Mouse (Mus musculus) ES-E14 (cell line): Measurements from ENCODE around the gene Hhip. TPM values are rescaled to one million over a fixed set of nuclear protein-coding genes. Genes with fewer than 3 reads are reported as not detected.

Experiments used
- DNase-seq: peaks from one replicate; pipeline ENCODE4 v3.0.0-alpha.2; 2013; ENCODE audit warnings: low read depth, low spot score
- H3K27ac ChIP-seq: 2 replicates; pipeline ENCODE4 v1.5.1; 2012; ENCODE audit warnings: low read depth, mild to moderate bottlenecking, low read length, moderate library complexity, mixed read lengths; ENCODE audit not compliant: poor library complexity, insufficient read depth, severe bottlenecking
- H3K36me3 ChIP-seq: 2 replicates; pipeline ENCODE4 v1.6.1; 2012; ENCODE audit warnings: mild to moderate bottlenecking, low read length, moderate library complexity, mixed read lengths; ENCODE audit not compliant: control insufficient read depth, poor library complexity, insufficient read depth, severe bottlenecking
- H3K4me1 ChIP-seq, 2 experiments: fragments of 150-350 bp in 1 of 2; sonication (generic) in 1 of 2; 2 replicates each; pipeline ENCODE4 v1.6.1; 2012; ENCODE audit warnings: low read length in 2 of 2, mild to moderate bottlenecking in 1 of 2, mixed read lengths in 1 of 2; ENCODE audit not compliant: control insufficient read depth in 2 of 2, insufficient read depth in 2 of 2, poor library complexity in 1 of 2
- H3K4me3 ChIP-seq, 2 experiments: fragments of 150-350 bp in 1 of 2; sonication (generic) in 1 of 2; 2 replicates each; pipeline ENCODE4 v1.5.1; 2012; ENCODE audit warnings: low read length in 2 of 2, low read depth in 1 of 2, mild to moderate bottlenecking in 1 of 2, mixed read lengths in 1 of 2; ENCODE audit not compliant: insufficient read depth in 1 of 2, poor library complexity in 1 of 2, severe bottlenecking in 1 of 2
- H3K9ac ChIP-seq: 2 replicates; pipeline ENCODE4 v1.6.1; 2012; ENCODE audit warnings: low read depth, mild to moderate bottlenecking, low read length, mixed read lengths; ENCODE audit not compliant: poor library complexity, insufficient read depth, severe bottlenecking
- H3K9me3 ChIP-seq: fragments of 150-350 bp; sonication (generic); 2 replicates; pipeline ENCODE4 v1.6.1; 2012; ENCODE audit warnings: low read depth, mild to moderate bottlenecking, low read length; ENCODE audit not compliant: control insufficient read depth, insufficient read depth
- CHD2 ChIP-seq: IDR thresholded peaks from 2 replicates; pipeline ENCODE4 v1.6.1; 2014; ENCODE audit warnings: mild to moderate bottlenecking, low read depth, low read length, inconsistent platforms
- HCFC1 ChIP-seq: IDR thresholded peaks from 2 replicates; pipeline ENCODE4 v1.6.1; 2012; ENCODE audit warnings: low read length, inconsistent platforms, borderline replicate concordance; ENCODE audit not compliant: insufficient read depth
- MAFK ChIP-seq: IDR thresholded peaks from 2 replicates; pipeline ENCODE4 v1.6.1; 2014; ENCODE audit warnings: mild to moderate bottlenecking, low read depth, low read length, inconsistent platforms; ENCODE audit not compliant: insufficient read depth
- ZC3H11A ChIP-seq: IDR thresholded peaks from 2 replicates; pipeline ENCODE4 v1.6.1; 2012; ENCODE audit warnings: low read depth, mild to moderate bottlenecking, inconsistent platforms, low read length, borderline replicate concordance
- ZNF384 ChIP-seq: IDR thresholded peaks from 2 replicates; pipeline ENCODE4 v1.6.1; 2012; ENCODE audit warnings: low read depth, low read length, inconsistent platforms
- in situ Hi-C, 2 experiments: fragments of 600-800 bp; cut with MboI; formaldehyde crosslinking; loops; one replicate each; pipeline ENCODE4 v1.15.1; 2025; ENCODE audit warnings: low sequenced_read_pairs in 2 of 2, inconsistent platforms in 1 of 2; ENCODE audit not compliant: unreplicated experiment in 2 of 2
- total RNA-seq: library from RNA; depleted of rRNA; stranded (reverse); fragments of 300-350 nt; gene quantifications from 2 replicates; pipeline ENCODE4 v1.2.3, GENCODE M21; 2012

Gene Hhip
- total RNA-seq, 1 experiment: 2.5 TPM

GRCm38 (mm10) chr8:79952857-79953256, 104.9 kb downstream of the Hhip start:
- TF ChIP-seq MAFK (no peak), ZC3H11A (peak; percentile 84)
- peak; percentile 19 for DNase-seq

GRCm38 (mm10) chr8:79950376-79950775, 107.4 kb downstream of the Hhip start:
- TF ChIP-seq HCFC1 (no peak), ZNF384 (no peak), ZC3H11A (no peak), CHD2 (no peak), MAFK (no peak)
- Histone ChIP-seq H3K9ac (no peak overlapping the region), H3K27ac (no peak overlapping the region), H3K9me3 (no peaks in the 10 kb centered on the region), H3K4me1 (no peaks in the 10 kb centered on the region), H3K4me3 (no peak overlapping the region), H3K36me3 (no peaks in the 10 kb centered on the region)
- DNase-seq: no peak
- in situ Hi-C loops: no loop called here

More at GRCm38 (mm10) chr8:79952857-79953256, 104.9 kb downstream of the Hhip start:
- Histone ChIP-seq H3K9me3 (no peaks in the 10 kb centered on the region), H3K36me3 (no peaks in the 10 kb centered on the region), H3K27ac (no peak overlapping the region), H3K9ac (no peak overlapping the region), H3K4me3 (no peak overlapping the region), H3K4me1 (no peaks in the 10 kb centered on the region)
- in situ Hi-C loops: no loop called here

GRCm38 (mm10) chr8:79945501-79946076, 112.2 kb downstream of the Hhip start:
- H3K9ac ChIP-seq: no peak overlapping the region
- TF ChIP-seq MAFK (no peak), HCFC1 (no peak), ZNF384 (no peak)

GRCm38 (mm10) chr8:79941070-79941469, 116.7 kb downstream of the Hhip start:
- DNase-seq: no peak
- TF ChIP-seq ZC3H11A (no peak), HCFC1 (no peak), ZNF384 (no peak)
- H3K9me3 ChIP-seq: no peaks in the 10 kb centered on the region
- H3K4me1 ChIP-seq: no peaks in the 10 kb centered on the region
- H3K27ac ChIP-seq: no peak overlapping the region
- in situ Hi-C loops: no loop called here
- H3K9ac ChIP-seq: no peak overlapping the region
- no peak overlapping the region for H3K4me3 ChIP-seq
- H3K36me3 ChIP-seq: no peaks in the 10 kb centered on the region

More at GRCm38 (mm10) chr8:79945501-79946076, 112.2 kb downstream of the Hhip start:
- H3K4me1 ChIP-seq: no peaks in the 10 kb centered on the region
- no peak for DNase-seq
- in situ Hi-C loops: no loop called here
- no peak overlapping the region for H3K4me3 ChIP-seq
- no peak overlapping the region for H3K27ac ChIP-seq
- no peaks in the 10 kb centered on the region for H3K36me3 ChIP-seq
- no peaks in the 10 kb centered on the region for H3K9me3 ChIP-seq

GRCm38 (mm10) chr8:79936856-79937445, 120.9 kb downstream of the Hhip start:
- no peaks in the 10 kb centered on the region for H3K9me3 ChIP-seq
- H3K4me3 ChIP-seq: no peak overlapping the region
- TF ChIP-seq HCFC1 (no peak), ZNF384 (no peak), CHD2 (no peak), ZC3H11A (no peak), MAFK (no peak)
- in situ Hi-C loops: no loop called here
- no peak overlapping the region for H3K27ac ChIP-seq
- H3K9ac ChIP-seq: no peak overlapping the region
- no peak for DNase-seq
- no peaks in the 10 kb centered on the region for H3K4me1 ChIP-seq
- no peaks in the 10 kb centered on the region for H3K36me3 ChIP-seq
